Mouse (Mus musculus): ENCODE data around the gene Nxf1. TPM values are rescaled to one million over a fixed set of nuclear protein-coding genes. Genes with fewer than 3 reads are reported as not detected.

Nxf1 gene
- 155 and 198 TPM in 2 replicates for polyA plus RNA-seq (2014; fragmentation: Nextera tagmentation; extraction: Ambion mirVana)

DNA sequence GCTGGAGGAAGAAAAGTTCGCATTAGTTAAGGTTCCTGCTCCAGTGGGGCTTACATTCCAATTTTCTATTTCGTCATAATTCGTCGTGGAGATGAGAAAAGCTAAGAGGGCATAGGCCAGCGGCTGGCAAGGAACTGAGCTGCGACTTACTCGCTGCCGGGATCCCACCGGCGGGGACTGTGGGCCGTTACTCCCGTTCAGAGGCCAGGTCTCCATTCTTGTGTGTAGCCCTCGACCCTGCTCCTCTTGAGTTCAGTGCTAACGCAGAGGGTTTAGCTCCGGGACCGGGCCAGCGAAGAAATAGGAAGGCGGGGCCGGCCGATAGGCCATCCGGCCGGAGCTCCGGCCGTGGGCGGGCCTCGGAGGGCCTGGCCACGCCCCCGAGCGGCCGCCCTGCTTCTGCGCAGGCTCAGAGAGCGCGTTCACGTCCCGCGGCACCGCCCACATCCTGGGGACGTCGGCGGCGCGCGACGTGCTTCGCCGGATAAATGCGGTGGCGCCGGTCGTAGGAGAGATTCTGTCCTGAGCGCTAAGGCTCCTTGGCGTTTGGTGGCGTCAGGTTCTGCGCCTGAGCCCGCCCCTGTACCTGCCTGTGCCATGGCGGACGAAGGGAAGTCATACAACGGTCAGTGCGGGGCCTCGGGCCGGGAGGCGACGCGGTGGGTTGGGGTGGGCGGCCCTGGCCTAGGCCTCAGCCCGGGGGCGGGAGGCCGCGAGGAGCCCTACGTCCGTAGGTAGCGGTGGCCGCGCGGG lies at the start of gene Nxf1:
TSS of gene Nxf1 (plus strand) at position 439 of the 753 bp plus-strand sequence.
- Histone ChIP-seq H3K9me3 (ENCODE audit: control insufficient read depth, low read length) (no peaks in the 10 kb centered on the region), H3K27me3 (ENCODE audit: control insufficient read depth, insufficient read depth, low read length) (no peaks in the 10 kb centered on the region), H3K4me1 (ENCODE audit: control insufficient read depth, insufficient read depth, low read length) (peaks cover 14% of the 10 kb centered on the region; the same call in 1 of the 2 replicates), H3K27ac (ENCODE audit: low read depth, low read length) (peak within 1 kb of the TSS; percentile 90), H3K4me2 (replicated peaks; ENCODE audit: low read depth, low read length) (peak within 1 kb of the TSS; percentile 81), H3K4me3 (ENCODE audit: low read length) (peak within 1 kb of the TSS; percentile 96), H3K9ac (ENCODE audit: low read depth, low read length) (peak within 1 kb of the TSS; percentile 95), H3K36me3 (ENCODE audit: control insufficient read depth, insufficient read depth, low read length) (peaks cover 34% of the 10 kb centered on the region)
- ATAC-seq (ENCODE audit: low FRiP score, low TSS enrichment) = peak; percentile 94
- WGBS = under 1% methylated on average over 75 of the region's 75 CpGs

DNA sequence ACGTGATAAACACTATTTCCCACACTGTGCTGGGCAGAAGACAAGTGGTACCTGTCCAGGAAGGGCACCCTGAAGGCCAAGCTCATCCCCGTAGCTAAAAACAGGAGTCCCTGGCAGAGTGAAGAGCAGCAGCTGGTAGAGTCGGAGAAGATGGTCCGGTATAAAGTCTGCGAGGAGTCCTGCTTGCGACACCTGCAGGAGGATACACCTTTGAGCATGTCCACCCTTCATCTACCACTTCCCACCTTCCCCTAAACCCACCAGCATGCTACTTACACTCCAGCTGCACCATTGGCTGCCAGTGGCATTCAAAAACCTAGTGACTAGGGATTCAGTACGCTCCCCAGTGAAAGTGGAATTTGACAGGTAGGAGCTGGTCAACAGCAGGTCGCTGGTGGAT lies 47.9 kb upstream of the Nxf1 start:
- Histone ChIP-seq H3K9ac (ENCODE audit: low read depth, low read length) (no peak overlapping the region), H3K4me1 (ENCODE audit: control insufficient read depth, insufficient read depth, low read length) (peaks cover 19% of the 10 kb centered on the region; the same call in 1 of the 2 replicates), H3K27me3 (ENCODE audit: control insufficient read depth, insufficient read depth, low read length) (no peaks in the 10 kb centered on the region), H3K9me3 (ENCODE audit: control insufficient read depth, low read length) (no peaks in the 10 kb centered on the region), H3K4me3 (ENCODE audit: low read length) (no peak overlapping the region), H3K4me2 (replicated peaks; ENCODE audit: low read depth, low read length) (no peak overlapping the region), H3K27ac (ENCODE audit: low read depth, low read length) (no peak overlapping the region), H3K36me3 (ENCODE audit: control insufficient read depth, insufficient read depth, low read length) (peaks cover 59% of the 10 kb centered on the region)
- no peak for ATAC-seq (ENCODE audit: low FRiP score, low TSS enrichment)
- WGBS = 96% methylated on average over 8 of the region's 8 CpGs

DNA sequence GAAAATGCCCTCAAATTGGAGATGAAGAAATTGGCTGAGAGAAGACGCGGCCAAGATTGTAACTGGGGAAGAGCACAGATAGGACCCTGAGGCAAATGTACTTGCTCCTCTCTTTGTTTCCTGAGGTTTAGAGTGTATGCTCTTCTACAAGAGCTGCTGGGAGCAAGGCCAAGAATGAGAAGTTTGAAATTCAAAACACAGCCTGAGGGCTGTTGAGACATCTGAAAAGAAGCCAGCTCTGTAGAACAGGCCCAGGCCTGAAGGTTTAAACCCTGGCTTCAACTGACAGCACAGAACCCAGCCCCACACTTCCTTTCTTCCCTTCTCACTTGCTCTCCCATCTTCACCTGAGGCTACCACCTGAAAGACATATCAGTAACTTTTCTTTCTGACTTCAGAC lies 46.8 kb upstream of the Nxf1 start:
- Histone ChIP-seq H3K36me3 (ENCODE audit: control insufficient read depth, insufficient read depth, low read length) (peaks cover 59% of the 10 kb centered on the region), H3K27me3 (ENCODE audit: control insufficient read depth, insufficient read depth, low read length) (no peaks in the 10 kb centered on the region), H3K4me1 (ENCODE audit: control insufficient read depth, insufficient read depth, low read length) (peaks cover 19% of the 10 kb centered on the region; the same call in 1 of the 2 replicates), H3K4me2 (replicated peaks; ENCODE audit: low read depth, low read length) (no peak overlapping the region), H3K9ac (ENCODE audit: low read depth, low read length) (no peak overlapping the region; the same call in 1 of the 2 replicates), H3K9me3 (ENCODE audit: control insufficient read depth, low read length) (no peaks in the 10 kb centered on the region), H3K27ac (ENCODE audit: low read depth, low read length) (no peak overlapping the region), H3K4me3 (ENCODE audit: low read length) (no peak overlapping the region)
- ATAC-seq (ENCODE audit: low FRiP score, low TSS enrichment) = no peak
- 95% methylated on average over 2 of the region's 2 CpGs for WGBS

GRCm38 (mm10) chr19:8711506-8711905 lies 45.4 kb upstream of the Nxf1 start:
- H3K4me1 ChIP-seq (ENCODE audit: control insufficient read depth, insufficient read depth, low read length) = peaks cover 19% of the 10 kb centered on the region; the same call in 1 of the 2 replicates
- H3K9ac ChIP-seq (ENCODE audit: low read depth, low read length) = peak overlapping the region; percentile 82
- no peaks in the 10 kb centered on the region for H3K9me3 ChIP-seq (ENCODE audit: control insufficient read depth, low read length)
- H3K4me2 ChIP-seq (replicated peaks; ENCODE audit: low read depth, low read length) = peak overlapping the region; percentile 72
- H3K36me3 ChIP-seq (ENCODE audit: control insufficient read depth, insufficient read depth, low read length) = peaks cover 56% of the 10 kb centered on the region
- H3K4me3 ChIP-seq (ENCODE audit: low read length) = peak overlapping the region; percentile 81
- H3K27me3 ChIP-seq (ENCODE audit: control insufficient read depth, insufficient read depth, low read length) = no peaks in the 10 kb centered on the region
- H3K27ac ChIP-seq (ENCODE audit: low read depth, low read length) = no peak overlapping the region
- 49% methylated on average over 4 of the region's 4 CpGs for WGBS
- no peak for ATAC-seq (ENCODE audit: low FRiP score, low TSS enrichment)

DNA sequence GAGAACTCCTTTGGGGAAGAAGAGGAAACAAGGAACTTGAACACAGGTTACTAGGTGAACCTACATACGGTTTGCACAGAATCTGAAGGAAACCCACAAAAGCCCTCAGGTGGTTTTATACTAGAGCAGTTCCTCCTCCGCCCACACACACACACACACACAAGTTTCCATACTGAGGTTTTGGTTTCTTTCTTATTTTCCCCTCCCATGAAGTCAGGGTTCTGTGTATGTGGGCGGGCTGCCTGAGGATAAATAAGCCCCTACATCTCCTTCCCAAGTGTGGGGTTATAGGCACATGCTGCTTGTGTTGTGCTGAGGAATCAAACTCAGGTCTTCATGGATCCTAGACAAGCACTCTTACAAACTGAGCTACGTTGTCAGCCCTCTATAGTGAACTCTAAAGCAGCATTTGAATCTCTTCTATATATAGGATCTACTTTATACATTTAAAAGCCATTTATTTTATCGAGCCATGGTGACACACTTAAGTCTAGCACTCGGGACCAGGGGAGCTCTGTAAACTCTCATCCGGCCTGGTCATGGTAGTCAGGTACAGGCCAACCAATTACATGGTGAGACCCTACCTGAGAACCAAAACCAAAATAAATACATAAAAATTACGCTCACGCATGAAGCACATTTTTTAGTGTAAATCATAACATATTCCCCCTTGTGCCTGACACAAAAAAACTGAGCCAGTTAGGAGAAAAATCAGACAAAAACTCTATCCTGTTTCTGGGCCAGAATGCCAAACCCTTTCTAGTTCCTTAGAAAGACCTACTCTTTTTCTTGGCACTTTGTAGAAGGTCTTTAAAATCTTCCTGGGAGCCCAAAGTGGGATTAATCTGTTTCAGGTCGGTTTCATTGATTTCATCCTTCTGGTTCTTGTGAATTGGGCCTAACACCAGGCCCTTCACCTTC lies 44.7 kb upstream of the Nxf1 start:
- Histone ChIP-seq H3K4me1 (ENCODE audit: control insufficient read depth, insufficient read depth, low read length) (peaks cover 19% of the 10 kb centered on the region; the same call in 1 of the 2 replicates), H3K9ac (ENCODE audit: low read depth, low read length) (peak overlapping the region; percentile 82), H3K36me3 (ENCODE audit: control insufficient read depth, insufficient read depth, low read length) (peaks cover 49% of the 10 kb centered on the region), H3K4me2 (replicated peaks; ENCODE audit: low read depth, low read length) (peak overlapping the region; percentile 72), H3K27ac (ENCODE audit: low read depth, low read length) (peak overlapping the region; percentile 96), H3K4me3 (ENCODE audit: low read length) (peak overlapping the region; percentile 81), H3K27me3 (ENCODE audit: control insufficient read depth, insufficient read depth, low read length) (no peaks in the 10 kb centered on the region), H3K9me3 (ENCODE audit: control insufficient read depth, low read length) (no peaks in the 10 kb centered on the region)
- 53% methylated on average over 10 of the region's 10 CpGs for WGBS
- no peak for ATAC-seq (ENCODE audit: low FRiP score, low TSS enrichment)

DNA sequence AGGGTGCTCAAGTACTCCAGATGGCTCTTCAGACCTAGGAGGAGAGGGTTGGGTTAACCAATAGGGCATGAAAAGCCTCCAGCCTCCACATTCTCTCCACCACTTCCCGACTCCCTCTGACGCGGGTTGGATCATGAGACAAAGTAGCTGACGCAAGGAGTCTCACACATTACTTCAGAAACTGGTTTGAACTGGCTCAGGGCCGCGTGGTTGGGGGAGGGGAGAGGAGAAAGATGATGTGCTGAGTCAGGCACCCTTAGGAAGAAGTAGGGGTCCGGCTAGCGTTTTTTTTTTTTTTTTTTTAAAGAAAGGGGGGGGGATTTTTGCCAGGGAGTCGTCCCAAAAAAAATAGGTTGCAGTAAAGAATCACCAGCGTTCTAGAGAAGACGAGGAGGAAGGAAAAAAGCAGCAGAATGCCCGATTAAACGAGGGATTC lies 44.0 kb upstream of the Nxf1 start:
- Histone ChIP-seq H3K36me3 (ENCODE audit: control insufficient read depth, insufficient read depth, low read length) (peaks cover 42% of the 10 kb centered on the region), H3K9ac (ENCODE audit: low read depth, low read length) (peak overlapping the region; percentile 82), H3K4me3 (ENCODE audit: low read length) (peak overlapping the region; percentile 81), H3K27me3 (ENCODE audit: control insufficient read depth, insufficient read depth, low read length) (no peaks in the 10 kb centered on the region), H3K4me1 (ENCODE audit: control insufficient read depth, insufficient read depth, low read length) (peaks cover 19% of the 10 kb centered on the region; the same call in 1 of the 2 replicates), H3K9me3 (ENCODE audit: control insufficient read depth, low read length) (no peaks in the 10 kb centered on the region), H3K27ac (ENCODE audit: low read depth, low read length) (peak overlapping the region; percentile 96), H3K4me2 (replicated peaks; ENCODE audit: low read depth, low read length) (peak overlapping the region; percentile 72)
- WGBS = under 1% methylated on average over 13 of the region's 13 CpGs
- ATAC-seq (ENCODE audit: low FRiP score, low TSS enrichment) = peak; percentile 75

DNA sequence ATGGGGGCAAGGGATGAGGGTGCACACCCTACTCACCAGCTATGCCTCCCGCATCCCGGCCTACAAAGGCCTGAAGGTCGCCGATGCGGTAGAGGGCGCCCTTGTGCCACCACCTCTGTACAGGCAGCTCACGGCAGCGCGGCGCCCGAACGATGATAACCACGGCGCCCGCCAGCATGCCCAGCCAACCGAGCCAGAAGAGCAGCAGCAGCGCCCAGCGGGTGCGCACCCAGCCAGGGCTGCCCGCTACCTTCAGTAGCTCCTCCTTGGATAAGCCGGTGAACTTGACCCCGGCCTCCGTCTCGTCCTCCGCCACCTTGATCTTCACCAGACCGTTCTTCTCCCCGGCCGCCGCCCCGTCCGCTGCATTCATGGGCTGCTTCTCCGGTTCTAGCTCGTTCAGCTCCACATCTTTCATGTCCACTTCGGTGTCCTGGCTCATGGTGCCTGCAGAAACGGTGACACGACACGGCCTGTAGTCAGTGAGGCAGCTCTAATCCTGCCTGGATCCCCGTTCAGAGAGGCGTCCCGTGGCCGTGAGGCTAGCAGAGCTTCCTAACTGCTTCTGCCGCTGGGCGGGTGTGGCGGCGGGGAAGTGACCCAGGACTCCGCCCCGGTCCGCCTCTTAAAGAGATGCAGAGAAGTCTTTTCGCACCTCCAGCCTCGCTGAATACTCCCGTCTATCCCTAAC lies 43.4 kb upstream of the Nxf1 start:
- Histone ChIP-seq H3K9me3 (ENCODE audit: control insufficient read depth, low read length) (no peaks in the 10 kb centered on the region), H3K4me3 (ENCODE audit: low read length) (peak overlapping the region; percentile 81), H3K9ac (ENCODE audit: low read depth, low read length) (peak overlapping the region; percentile 82), H3K4me2 (replicated peaks; ENCODE audit: low read depth, low read length) (peak overlapping the region; percentile 72), H3K27me3 (ENCODE audit: control insufficient read depth, insufficient read depth, low read length) (no peaks in the 10 kb centered on the region), H3K27ac (ENCODE audit: low read depth, low read length) (peak overlapping the region; percentile 96), H3K4me1 (ENCODE audit: control insufficient read depth, insufficient read depth, low read length) (peaks cover 19% of the 10 kb centered on the region; the same call in 1 of the 2 replicates), H3K36me3 (ENCODE audit: control insufficient read depth, insufficient read depth, low read length) (peaks cover 36% of the 10 kb centered on the region)
- peak; percentile 90 for ATAC-seq (ENCODE audit: low FRiP score, low TSS enrichment)
- under 1% methylated on average over 51 of the region's 51 CpGs for WGBS

DNA sequence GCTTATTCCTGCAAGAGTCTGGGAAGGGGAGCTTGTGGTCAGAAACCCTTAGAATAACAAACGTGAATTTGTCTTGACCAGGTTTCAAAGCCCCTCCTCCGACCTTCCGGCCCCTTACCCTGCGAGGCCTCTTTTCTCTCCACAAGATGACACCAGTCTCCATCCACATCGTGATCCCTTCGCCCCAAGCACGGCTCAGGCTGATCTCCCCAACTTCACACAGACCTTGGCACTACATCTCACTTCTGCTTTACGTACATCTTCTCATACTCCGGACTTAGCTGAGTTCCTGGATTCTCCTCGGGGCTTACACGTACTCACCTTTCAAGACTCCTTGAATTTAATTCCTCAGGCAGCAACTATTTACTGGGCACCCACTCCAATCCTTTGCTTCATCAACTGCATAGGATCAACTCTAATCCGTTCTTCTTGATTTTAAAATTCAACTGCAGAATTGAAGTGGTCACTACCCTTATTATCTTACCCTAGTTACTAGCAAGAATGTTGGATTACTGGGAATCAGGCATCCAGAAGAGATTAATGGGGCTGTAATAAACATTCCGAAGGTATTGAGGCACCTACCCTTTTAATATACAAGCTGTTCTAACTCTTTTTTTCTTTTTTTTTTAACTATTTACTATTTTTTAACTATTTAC lies 42.7 kb upstream of the Nxf1 start:
- Histone ChIP-seq H3K4me1 (ENCODE audit: control insufficient read depth, insufficient read depth, low read length) (peaks cover 19% of the 10 kb centered on the region; the same call in 1 of the 2 replicates), H3K9ac (ENCODE audit: low read depth, low read length) (peak overlapping the region; percentile 82; the same call in 1 of the 2 replicates), H3K27ac (ENCODE audit: low read depth, low read length) (peak overlapping the region; percentile 96), H3K4me2 (replicated peaks; ENCODE audit: low read depth, low read length) (peak overlapping the region; percentile 72), H3K27me3 (ENCODE audit: control insufficient read depth, insufficient read depth, low read length) (no peaks in the 10 kb centered on the region), H3K9me3 (ENCODE audit: control insufficient read depth, low read length) (no peaks in the 10 kb centered on the region), H3K4me3 (ENCODE audit: low read length) (peak overlapping the region; percentile 81), H3K36me3 (ENCODE audit: control insufficient read depth, insufficient read depth, low read length) (peaks cover 30% of the 10 kb centered on the region)
- peak; percentile 47 for ATAC-seq (ENCODE audit: low FRiP score, low TSS enrichment)
- 5% methylated on average over 13 of the region's 13 CpGs for WGBS

All from kidney, embryonic 14.5 days (tissue).